Mouse (Mus musculus) c-Kit-positive CD71-positive TER-119-positive erythroid progenitor cells, embryonic 14.5 days (primary cell): Measurements from ENCODE around the gene Clec4n.
A peak's percentile ranks its signal among the peaks of the same experiment; 100 is the strongest.
"Not testable (repeated sequence)": the region's sequence is repeated elsewhere in the genome, so short reads cannot be mapped to it uniquely, and the experiment has no call there.

Source experiments
- DNase-seq: peaks from one replicate; pipeline ENCODE4 v3.0.0-alpha.2; 2013; ENCODE audit warnings: low spot score

Gene Clec4n

GRCm38 (mm10) chr6:123292751-123293400 lies 63.2 kb downstream of the Clec4n start:
- peak; percentile 81 for DNase-seq

GRCm38 (mm10) chr6:123293509-123293908 lies 63.9 kb downstream of the Clec4n start:
- not testable (repeated sequence) for DNase-seq
